Mouse (Mus musculus) layer of hippocampus, adult 2 months (tissue): ENCODE results near the gene Pipox. TPM values are rescaled to one million over a fixed set of nuclear protein-coding genes. Genes with fewer than 3 reads are reported as not detected.

Source experiments
- DNase-seq, 2 experiments: peaks; one replicate each; pipeline ENCODE4 v3.0.0; 2022; ENCODE audit warnings: low spot score in 2 of 2
- H3K27ac ChIP-seq: fragments of 200-600 bp; 2 replicates; pipeline ENCODE4 v1.8.1; 2022
- H3K4me3 ChIP-seq: fragments of 200-600 bp; 2 replicates; pipeline ENCODE4 v1.8.1; 2022; ENCODE audit warnings: mild to moderate bottlenecking
- CTCF ChIP-seq: fragments of 200-600 bp; conservative IDR thresholded peaks from 2 replicates; pipeline ENCODE4 v1.8.1; 2022; ENCODE audit warnings: antibody characterized with exemption, mild to moderate bottlenecking, moderate library complexity
- total RNA-seq, 2 experiments: library from RNA; stranded (reverse); gene quantifications; 2 replicates each; pipeline ENCODE4 v1.2.3; 2021

Gene Pipox
- total RNA-seq, 2 experiments from 2014 or later = 0.84 to 1.2 TPM

GRCm38 (mm10) chr11:77903761-77904160, 9.9 kb upstream of the Pipox start:
- TF ChIP-seq CTCF = peak; percentile 30
- Histone ChIP-seq H3K27ac (no peak overlapping the region), H3K4me3 (no peak overlapping the region)
- no peak for DNase-seq

- no peak for DNase-seq
- TF ChIP-seq CTCF = no peak
- Histone ChIP-seq H3K27ac (no peak overlapping the region), H3K4me3 (no peak overlapping the region)
These were observed 8.0 kb upstream of the Pipox start for GRCm38 (mm10) chr11:77901775-77902355.

- no peak for DNase-seq
- TF ChIP-seq CTCF = no peak
- H3K4me3 ChIP-seq = no peak overlapping the region
- H3K27ac ChIP-seq = no peak overlapping the region
These were observed 7.5 kb upstream of the Pipox start for GRCm38 (mm10) chr11:77901366-77901765.

GRCm38 (mm10) chr11:77900696-77901095, 6.8 kb upstream of the Pipox start:
- no peak for DNase-seq
- Histone ChIP-seq H3K4me3 (no peak overlapping the region), H3K27ac (no peak overlapping the region)
- TF ChIP-seq CTCF = no peak

- H3K4me3 ChIP-seq = no peak overlapping the region
These were observed 6.3 kb upstream of the Pipox start for GRCm38 (mm10) chr11:77900187-77900586.

GRCm38 (mm10) chr11:77896820-77897805, 3.2 kb upstream of the Pipox start:
- peak overlapping the region; percentile 88 for H3K27ac ChIP-seq
- no peak for DNase-seq
- peak overlapping the region; percentile 47 for H3K4me3 ChIP-seq
- TF ChIP-seq CTCF = no peak

More at GRCm38 (mm10) chr11:77900187-77900586, 6.3 kb upstream of the Pipox start:
- no peak for DNase-seq
- no peak overlapping the region for H3K27ac ChIP-seq
- no peak for TF ChIP-seq CTCF

- Histone ChIP-seq H3K4me3 (peak overlapping the region; percentile 47), H3K27ac (peak overlapping the region; percentile 88)
- no peak for DNase-seq
- no peak for TF ChIP-seq CTCF
These were observed 2.6 kb upstream of the Pipox start for GRCm38 (mm10) chr11:77896480-77896819.

- Histone ChIP-seq H3K27ac (peak overlapping the region; percentile 88), H3K4me3 (no peak overlapping the region; the same call in 1 of the 2 replicates)
- TF ChIP-seq CTCF = peak; percentile 27
- DNase-seq = no peak
These were observed 2.1 kb upstream of the Pipox start for GRCm38 (mm10) chr11:77896011-77896410.

- H3K4me3 ChIP-seq = no peak overlapping the region
- TF ChIP-seq CTCF = no peak
- DNase-seq = no peak
- peak overlapping the region; percentile 5; the same call in 1 of the 2 replicates for H3K27ac ChIP-seq
These were observed 1.1 kb upstream of the Pipox start for GRCm38 (mm10) chr11:77894967-77895366.

- DNase-seq = no peak
- peak overlapping the region; percentile 80 for H3K27ac ChIP-seq
- no peak overlapping the region for H3K4me3 ChIP-seq
- no peak for TF ChIP-seq CTCF
These were observed 613 bp downstream of the Pipox start for GRCm38 (mm10) chr11:77893283-77893682.

GRCm38 (mm10) chr11:77892883-77893282, 1.0 kb downstream of the Pipox start:
- H3K4me3 ChIP-seq = no peak overlapping the region
- peak overlapping the region; percentile 80; the same call in 1 of the 2 replicates for H3K27ac ChIP-seq

GRCm38 (mm10) chr11:77890648-77891258, 3.1 kb downstream of the Pipox start:
- DNase-seq = no peak
- TF ChIP-seq CTCF = no peak
- no peak overlapping the region for H3K27ac ChIP-seq
- no peak overlapping the region for H3K4me3 ChIP-seq

More at GRCm38 (mm10) chr11:77892883-77893282, 1.0 kb downstream of the Pipox start:
- DNase-seq = no peak
- no peak for TF ChIP-seq CTCF

GRCm38 (mm10) chr11:77889484-77889883, 4.4 kb downstream of the Pipox start:
- no peak for DNase-seq
- no peak overlapping the region for H3K4me3 ChIP-seq
- no peak for TF ChIP-seq CTCF
- H3K27ac ChIP-seq = 0 out of 2 replicates have a peak overlapping the region, but pooled peaks have one; percentile 18
